Mouse (Mus musculus) limb, embryonic 13.5 days (tissue): ENCODE measurements at regions not wholly inside any gene's neighbourhood (a gene's known extent, or its start where the extent isn't known, plus 50 kb on each side); places are given as distances from the start of the nearest gene placed in this dataset.

Source experiments
- ATAC-seq: fragments of 200-750 bp; cut with Nextera tagmentation; 2 replicates; pipeline ENCODE4 v1.8.0; 2017; ENCODE audit warnings: low read depth, moderate number of reproducible peaks, moderate TSS enrichment; ENCODE audit not compliant: low FRiP score
- H3K27ac ChIP-seq: fragments of 300-500 bp; sonication (generic); 2 replicates; pipeline ENCODE4 v1.5.1; 2015; ENCODE audit warnings: inconsistent platforms, mild to moderate bottlenecking, moderate library complexity
- H3K27me3 ChIP-seq: fragments of 300-500 bp; sonication (generic); 2 replicates; pipeline ENCODE4 v1.6.1; 2015; ENCODE audit warnings: mild to moderate bottlenecking, inconsistent platforms
- H3K36me3 ChIP-seq: fragments of 300-500 bp; sonication (generic); 2 replicates; pipeline ENCODE4 v1.6.1; 2015; ENCODE audit warnings: inconsistent platforms, mild to moderate bottlenecking, moderate library complexity
- H3K4me1 ChIP-seq: fragments of 300-500 bp; sonication (generic); 2 replicates; pipeline ENCODE4 v1.6.1; 2015; ENCODE audit warnings: inconsistent platforms
- H3K4me2 ChIP-seq: fragments of 300-500 bp; sonication (generic); replicated peaks from 2 replicates; pipeline ENCODE4 v1.6.1; 2015; ENCODE audit warnings: inconsistent platforms, mild to moderate bottlenecking, moderate library complexity
- H3K4me3 ChIP-seq: fragments of 300-500 bp; sonication (generic); 2 replicates; pipeline ENCODE4 v1.5.1; 2015; ENCODE audit warnings: moderate library complexity, mild to moderate bottlenecking, inconsistent platforms
- H3K9ac ChIP-seq: fragments of 300-500 bp; sonication (generic); 2 replicates; pipeline ENCODE4 v1.6.1; 2015; ENCODE audit warnings: mild to moderate bottlenecking, inconsistent platforms
- H3K9me3 ChIP-seq: fragments of 300-500 bp; sonication (generic); 2 replicates; pipeline ENCODE4 v1.6.1; 2016; ENCODE audit warnings: inconsistent platforms
- WGBS: fragments of 180-500 bp; shearing (Covaris S2); methylation state at CpG from one replicate; pipeline ENCODE4 v1.1.7; 2015; 5-methylcytosine and 5-hydroxymethylcytosine counted together

GRCm38 (mm10) chr4:26766235-26767228, 419.8 kb upstream of the Manea start:
- H3K9me3 ChIP-seq: no peaks in the 10 kb centered on the region
- WGBS: 53% methylated on average over 16 of the region's 16 CpGs
- H3K36me3 ChIP-seq: no peaks in the 10 kb centered on the region
- no peak overlapping the region for H3K4me3 ChIP-seq
- H3K4me2 ChIP-seq: no peak overlapping the region
- H3K27ac ChIP-seq: no peak overlapping the region
- ATAC-seq: no peak
- H3K9ac ChIP-seq: no peak overlapping the region
- H3K4me1 ChIP-seq: no peaks in the 10 kb centered on the region
- H3K27me3 ChIP-seq: no peaks in the 10 kb centered on the region

- Histone ChIP-seq H3K9me3 (no peaks in the 10 kb centered on the region), H3K4me3 (no peak overlapping the region), H3K9ac (no peak overlapping the region), H3K27me3 (no peaks in the 10 kb centered on the region), H3K27ac (no peak overlapping the region), H3K36me3 (no peaks in the 10 kb centered on the region), H3K4me1 (no peaks in the 10 kb centered on the region), H3K4me2 (no peak overlapping the region)
- 81% methylated on average over 3 of the region's 3 CpGs for WGBS
- ATAC-seq: no peak
These were observed 394.1 kb upstream of the Manea start for GRCm38 (mm10) chr4:26740815-26741214.

- Histone ChIP-seq H3K4me3 (no peak overlapping the region), H3K4me1 (no peaks in the 10 kb centered on the region), H3K9ac (no peak overlapping the region), H3K9me3 (no peaks in the 10 kb centered on the region), H3K27ac (no peak overlapping the region), H3K36me3 (no peaks in the 10 kb centered on the region), H3K27me3 (no peaks in the 10 kb centered on the region), H3K4me2 (no peak overlapping the region)
- 74% methylated on average over 3 of the region's 3 CpGs for WGBS
- no peak for ATAC-seq
These were observed 389.7 kb upstream of the Manea start for GRCm38 (mm10) chr4:26736381-26736780.

DNA sequence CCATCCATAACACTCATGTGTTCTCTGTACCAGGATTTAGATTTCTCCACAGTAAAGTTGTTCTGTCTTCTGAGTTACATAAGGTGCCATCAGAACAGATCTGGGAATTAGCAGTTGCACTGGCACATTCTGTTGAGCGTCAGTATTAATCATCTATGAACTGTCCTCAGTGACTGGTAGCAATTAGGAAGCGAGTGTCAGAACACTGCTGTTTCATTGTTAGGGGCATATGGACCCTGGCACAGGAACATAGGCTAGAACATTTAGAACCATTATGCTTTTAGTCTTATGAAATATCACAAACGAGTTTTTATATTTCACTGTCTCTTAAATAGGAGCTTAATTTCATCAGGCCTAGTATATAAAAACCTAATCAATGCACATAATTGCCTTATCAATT, 367.7 kb upstream of the Manea start:
- Histone ChIP-seq H3K4me3 (no peak overlapping the region), H3K27me3 (no peaks in the 10 kb centered on the region), H3K4me1 (no peaks in the 10 kb centered on the region), H3K9ac (no peak overlapping the region), H3K4me2 (no peak overlapping the region), H3K9me3 (no peaks in the 10 kb centered on the region), H3K36me3 (no peaks in the 10 kb centered on the region), H3K27ac (no peak overlapping the region)
- no peak for ATAC-seq
- WGBS: 69% methylated on average over 3 of the region's 3 CpGs

DNA sequence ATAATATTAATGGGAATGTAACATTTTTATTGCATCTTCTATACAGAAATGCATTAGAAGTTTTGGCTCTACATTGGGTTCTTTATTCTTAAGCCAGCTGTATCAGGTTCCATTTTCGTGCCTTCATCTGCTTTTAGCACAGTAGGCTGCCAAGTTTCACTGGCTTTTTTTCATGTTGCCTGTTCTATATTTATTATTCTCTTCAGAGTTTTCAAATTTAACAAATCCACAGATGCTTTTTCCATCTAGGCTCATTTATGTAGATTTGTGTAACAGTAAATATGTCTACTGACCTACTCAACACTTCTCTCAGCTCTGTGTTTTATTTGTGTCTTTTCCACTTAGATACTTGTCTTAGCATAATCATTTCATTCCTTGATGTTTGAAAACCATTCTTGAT, 363.3 kb upstream of the Manea start:
- no peaks in the 10 kb centered on the region for H3K4me1 ChIP-seq
- no peak overlapping the region for H3K4me3 ChIP-seq
- H3K9ac ChIP-seq: no peak overlapping the region
- no peaks in the 10 kb centered on the region for H3K9me3 ChIP-seq
- no peak overlapping the region for H3K27ac ChIP-seq
- H3K27me3 ChIP-seq: no peaks in the 10 kb centered on the region
- no peak for ATAC-seq
- H3K36me3 ChIP-seq: no peaks in the 10 kb centered on the region
- H3K4me2 ChIP-seq: no peak overlapping the region
- 39% methylated on average over 1 of the region's 1 CpGs for WGBS

DNA sequence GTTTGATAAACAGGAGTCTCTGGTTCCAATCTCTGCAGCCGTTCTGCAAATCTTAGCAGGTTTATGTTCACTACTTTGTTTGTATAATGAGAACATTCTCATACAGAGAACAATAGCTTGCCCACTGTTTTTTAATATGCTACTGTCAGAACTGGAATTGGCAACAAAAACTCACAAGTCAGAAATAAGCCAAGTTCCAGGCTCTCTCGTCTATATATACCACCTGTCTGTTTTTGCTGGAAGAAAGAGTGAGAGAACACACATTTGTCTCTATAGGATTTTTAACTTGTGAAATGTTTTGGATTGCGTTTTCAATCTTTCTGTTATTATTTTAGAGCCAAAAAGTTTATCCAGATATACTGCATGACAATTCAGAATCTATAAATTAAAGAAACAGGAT, 349.3 kb upstream of the Manea start:
- no peak overlapping the region for H3K4me3 ChIP-seq
- no peak overlapping the region for H3K4me2 ChIP-seq
- H3K9me3 ChIP-seq: no peaks in the 10 kb centered on the region
- no peak for ATAC-seq
- H3K9ac ChIP-seq: no peak overlapping the region
- WGBS: 62% methylated on average over 3 of the region's 3 CpGs
- H3K36me3 ChIP-seq: no peaks in the 10 kb centered on the region
- H3K27ac ChIP-seq: no peak overlapping the region
- H3K27me3 ChIP-seq: no peaks in the 10 kb centered on the region
- no peaks in the 10 kb centered on the region for H3K4me1 ChIP-seq
